Mouse (Mus musculus): ENCODE measurements around the gene Mtif3. TPM values are rescaled to one million over a fixed set of nuclear protein-coding genes. Genes with fewer than 3 reads are reported as not detected.

The Mtif3 gene
- polyA plus RNA-seq, 1 experiment from 2014 or later, result 12.5 TPM

- Histone ChIP-seq H3K4me3 (ENCODE audit: low read depth, low read length) (no peak overlapping the region), H3K27me3 (ENCODE audit: insufficient read depth, low read length) (no peaks in the 10 kb centered on the region), H3K4me2 (ENCODE audit: low read depth, low read length) (no peak overlapping the region), H3K4me1 (ENCODE audit: insufficient read depth) (peaks cover 4% of the 10 kb centered on the region; the same call in 1 of the 2 replicates), H3K9me3 (ENCODE audit: low read length) (no peaks in the 10 kb centered on the region), H3K36me3 (replicated peaks; ENCODE audit: insufficient read depth, low read length) (no peaks in the 10 kb centered on the region), H3K27ac (ENCODE audit: low read depth) (no peak overlapping the region), H3K9ac (replicated peaks) (no peak overlapping the region)
- 26% methylated on average over 14 of the region's 14 CpGs for WGBS (ENCODE audit: insufficient replicate concordance)
- TF ChIP-seq EP300 (IDR thresholded peaks at IDR 0.05; ENCODE audit: low read depth) (no peak), CTCF (IDR thresholded peaks at IDR 0.05; ENCODE audit: low read depth) (peak; percentile 95)
- DNase-seq (peak; percentile 85), ATAC-seq (peak; percentile 40)
These were observed 58.0 kb downstream of the Mtif3 start for GRCm38 (mm10) chr5:146905486-146906172.

GRCm38 (mm10) chr5:146904404-146904803, 59.2 kb downstream of the Mtif3 start:
- 23% methylated on average over 8 of the region's 8 CpGs for WGBS (ENCODE audit: insufficient replicate concordance)
- Histone ChIP-seq H3K4me3 (ENCODE audit: low read depth, low read length) (no peak overlapping the region), H3K27me3 (ENCODE audit: insufficient read depth, low read length) (no peaks in the 10 kb centered on the region), H3K27ac (ENCODE audit: low read depth) (no peak overlapping the region), H3K9me3 (ENCODE audit: low read length) (no peaks in the 10 kb centered on the region), H3K4me2 (ENCODE audit: low read depth, low read length) (no peak overlapping the region), H3K9ac (replicated peaks) (no peak overlapping the region), H3K4me1 (ENCODE audit: insufficient read depth) (peaks cover 4% of the 10 kb centered on the region; the same call in 1 of the 2 replicates), H3K36me3 (replicated peaks; ENCODE audit: insufficient read depth, low read length) (no peaks in the 10 kb centered on the region)
- DNase-seq, result peak; percentile 84
- ATAC-seq, result peak; percentile 72
- TF ChIP-seq CTCF (IDR thresholded peaks at IDR 0.05; ENCODE audit: low read depth), result peak; percentile 90
- no peak for TF ChIP-seq EP300 (IDR thresholded peaks at IDR 0.05; ENCODE audit: low read depth)

Other genes with a start within 250 kb of the Mtif3 start
- 6.8 and 6.9 TPM in 2 replicates for gene Usp12, start 168.8 kb downstream of the Mtif3 start, polyA plus RNA-seq (2015; fragmentation: Nextera tagmentation; extraction: Ambion mirVana)
- gene Rpl21, start 130.9 kb downstream of the Mtif3 start, polyA plus RNA-seq (2015; fragmentation: Nextera tagmentation; extraction: Ambion mirVana), result 281 and 298 TPM in 2 replicates
- 3.0 and 3.1 TPM in 2 replicates for gene Rasl11a, start 118.7 kb downstream of the Mtif3 start, polyA plus RNA-seq (2015; fragmentation: Nextera tagmentation; extraction: Ambion mirVana)
- gene Gtf3a, start 15.1 kb downstream of the Mtif3 start, polyA plus RNA-seq (2015; fragmentation: Nextera tagmentation; extraction: Ambion mirVana), result 31.6 and 33.5 TPM in 2 replicates
- 5.4 and 6.9 TPM in 2 replicates for gene Lnx2, start 112.8 kb upstream of the Mtif3 start, polyA plus RNA-seq (2015; fragmentation: Nextera tagmentation; extraction: Ambion mirVana)
- gene Polr1d, start 113.2 kb upstream of the Mtif3 start, polyA plus RNA-seq (2015; fragmentation: Nextera tagmentation; extraction: Ambion mirVana), result 72.2 and 72.9 TPM in 2 replicates
- not detected in 2 replicates for gene Gsx1, start 224.9 kb upstream of the Mtif3 start, polyA plus RNA-seq (2015; fragmentation: Nextera tagmentation; extraction: Ambion mirVana)